Mouse (Mus musculus) spleen, adult 2 months (tissue): ENCODE results near the gene Tcte2. TPM values are rescaled to one million over a fixed set of nuclear protein-coding genes. Genes with fewer than 3 reads are reported as not detected.

ENCODE experiments used
- DNase-seq, 2 experiments: peaks; one replicate each; pipeline versions ENCODE4 v3.0.0 to v3.0.0-alpha.2; 2012 to 2021; ENCODE audit warnings: low spot score in 2 of 2, low read depth in 1 of 2
- H3K27ac ChIP-seq: fragments of 200-500 bp; 2 replicates; pipeline ENCODE4 v1.5.1; 2012; ENCODE audit warnings: low read length, inconsistent platforms; ENCODE audit not compliant: insufficient read depth
- H3K27me3 ChIP-seq: fragments of 200-500 bp; 2 replicates; pipeline ENCODE4 v1.6.1; 2012; ENCODE audit warnings: mild to moderate bottlenecking, moderate library complexity, low read length, inconsistent platforms; ENCODE audit not compliant: control insufficient read depth, insufficient read depth
- H3K36me3 ChIP-seq: fragments of 200-500 bp; 2 replicates; pipeline ENCODE4 v1.6.1; 2012; ENCODE audit warnings: mild to moderate bottlenecking, low read length, inconsistent platforms; ENCODE audit not compliant: control insufficient read depth, insufficient read depth
- H3K4me1 ChIP-seq: fragments of 200-500 bp; 2 replicates; pipeline ENCODE4 v1.6.1; 2011; ENCODE audit warnings: inconsistent platforms; ENCODE audit not compliant: control insufficient read depth, insufficient read depth, insufficient read length
- H3K4me3 ChIP-seq: fragments of 200-500 bp; 2 replicates; pipeline ENCODE4 v1.5.1; 2011; ENCODE audit warnings: mild to moderate bottlenecking, inconsistent platforms; ENCODE audit not compliant: insufficient read depth, insufficient read length; ENCODE audit errors: extremely low read depth
- CTCF ChIP-seq: fragments of 200-500 bp; IDR thresholded peaks from 2 replicates; pipeline ENCODE4 v1.5.1; 2011; ENCODE audit warnings: mild to moderate bottlenecking, inconsistent platforms; ENCODE audit not compliant: insufficient read depth, insufficient read length, insufficient replicate concordance; ENCODE audit errors: extremely low read depth
- POLR2A ChIP-seq: fragments of 200-500 bp; IDR thresholded peaks from 2 replicates; pipeline ENCODE4 v1.6.1; 2011; ENCODE audit warnings: low read depth, low read length, inconsistent platforms
- WGBS: fragments of 180-500 bp; shearing (Covaris S2); methylation state at CpG from one replicate; pipeline ENCODE4 v1.1.7; 2018; 5-methylcytosine and 5-hydroxymethylcytosine counted together
- polyA plus RNA-seq: library from polyadenylated mRNA; depleted of rRNA; stranded (reverse); fragments of >200 nt; gene quantifications from 2 replicates; pipeline ENCODE4 v1.2.3, GENCODE M21; 2012

The Tcte2 gene
- polyA plus RNA-seq, 1 experiment = 0.36 TPM

- no peak overlapping the region for H3K27ac ChIP-seq
- no peak overlapping the region for H3K4me3 ChIP-seq
- no peaks in the 10 kb centered on the region for H3K27me3 ChIP-seq
- TF ChIP-seq POLR2A (no peak), CTCF (no peak)
- 64% methylated on average over 7 of the region's 7 CpGs for WGBS
- H3K4me1 ChIP-seq = no peaks in the 10 kb centered on the region; the same call in 1 of the 2 replicates
- no peak for DNase-seq
- H3K36me3 ChIP-seq = no peaks in the 10 kb centered on the region
These were observed 20.0 kb downstream of the Tcte2 start for GRCm38 (mm10) chr17:13741611-13742010.

- WGBS = 55% methylated on average over 2 of the region's 2 CpGs
- no peaks in the 10 kb centered on the region for H3K27me3 ChIP-seq
- no peaks in the 10 kb centered on the region; the same call in 1 of the 2 replicates for H3K4me1 ChIP-seq
- TF ChIP-seq CTCF (no peak), POLR2A (no peak)
- H3K36me3 ChIP-seq = no peaks in the 10 kb centered on the region
- DNase-seq = no peak
- no peak overlapping the region for H3K4me3 ChIP-seq
- H3K27ac ChIP-seq = no peak overlapping the region
These were observed 20.8 kb downstream of the Tcte2 start for GRCm38 (mm10) chr17:13740796-13741195.

- H3K36me3 ChIP-seq = no peaks in the 10 kb centered on the region
- H3K27me3 ChIP-seq = no peaks in the 10 kb centered on the region
- 87% methylated on average over 5 of the region's 5 CpGs for WGBS
- no peak for TF ChIP-seq CTCF
- TF ChIP-seq POLR2A = no peak
- H3K4me3 ChIP-seq = no peak overlapping the region
- H3K4me1 ChIP-seq = no peaks in the 10 kb centered on the region; the same call in 1 of the 2 replicates
- H3K27ac ChIP-seq = no peak overlapping the region
- DNase-seq = no peak
These were observed 21.6 kb downstream of the Tcte2 start for GRCm38 (mm10) chr17:13739981-13740380.

GRCm38 (mm10) chr17:13738916-13739315, 22.7 kb downstream of the Tcte2 start:
- DNase-seq = no peak
- H3K36me3 ChIP-seq = no peaks in the 10 kb centered on the region
- H3K4me3 ChIP-seq = no peak overlapping the region
- no peak overlapping the region for H3K27ac ChIP-seq
- 53% methylated on average over 2 of the region's 2 CpGs for WGBS
- no peaks in the 10 kb centered on the region; the same call in 1 of the 2 replicates for H3K4me1 ChIP-seq
- no peak for TF ChIP-seq CTCF
- no peak for TF ChIP-seq POLR2A
- H3K27me3 ChIP-seq = no peaks in the 10 kb centered on the region

GRCm38 (mm10) chr17:13738121-13738776, 23.4 kb downstream of the Tcte2 start:
- Histone ChIP-seq H3K27me3 (no peaks in the 10 kb centered on the region), H3K27ac (no peak overlapping the region), H3K4me1 (no peaks in the 10 kb centered on the region; the same call in 1 of the 2 replicates), H3K36me3 (no peaks in the 10 kb centered on the region), H3K4me3 (no peak overlapping the region)
- no peak for DNase-seq
- 41% methylated on average over 7 of the region's 7 CpGs for WGBS
- no peak for TF ChIP-seq POLR2A
- TF ChIP-seq CTCF = no peak

DNA sequence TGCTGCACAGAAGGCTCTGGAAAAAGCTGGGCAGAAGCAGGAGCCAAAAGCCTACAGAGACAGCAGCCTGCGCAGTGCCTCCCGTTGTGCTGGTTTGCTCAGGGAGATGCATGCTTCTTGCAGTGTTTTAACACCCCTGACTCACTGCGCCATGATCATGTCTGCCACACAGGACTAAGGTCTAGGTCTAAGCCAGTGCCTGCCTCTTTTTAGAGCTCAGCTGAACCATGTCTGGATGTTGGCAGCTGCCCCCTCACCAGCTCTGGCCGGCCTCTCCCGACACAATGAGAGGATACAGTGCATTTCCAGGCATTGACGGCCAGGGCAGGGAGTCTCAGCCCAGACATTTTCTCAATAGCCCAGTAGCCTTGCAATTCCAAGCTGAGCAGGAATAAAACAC, 24.3 kb downstream of the Tcte2 start:
- Histone ChIP-seq H3K4me3 (no peak overlapping the region), H3K27ac (no peak overlapping the region), H3K36me3 (no peaks in the 10 kb centered on the region), H3K4me1 (no peaks in the 10 kb centered on the region; the same call in 1 of the 2 replicates), H3K27me3 (no peaks in the 10 kb centered on the region)
- no peak for TF ChIP-seq POLR2A
- TF ChIP-seq CTCF = no peak
- 88% methylated on average over 6 of the region's 6 CpGs for WGBS
- DNase-seq = no peak

- WGBS = 89% methylated on average over 8 of the region's 8 CpGs
- Histone ChIP-seq H3K36me3 (no peaks in the 10 kb centered on the region), H3K27me3 (no peaks in the 10 kb centered on the region), H3K4me3 (no peak overlapping the region), H3K4me1 (no peaks in the 10 kb centered on the region), H3K27ac (no peak overlapping the region)
- TF ChIP-seq POLR2A (no peak), CTCF (no peak)
- DNase-seq = no peak
These were observed 25.8 kb downstream of the Tcte2 start for GRCm38 (mm10) chr17:13735803-13736282.
